Mouse (Mus musculus) midbrain, embryonic 13.5 days (tissue): Measurements from ENCODE around the gene Iqcj. TPM values are rescaled to one million over a fixed set of nuclear protein-coding genes. Genes with fewer than 3 reads are reported as not detected.

ENCODE experiments used
- ATAC-seq: fragments of 200-750 bp; cut with Nextera tagmentation; 2 replicates; pipeline ENCODE4 v1.8.0; 2017; ENCODE audit warnings: mild to moderate bottlenecking, moderate TSS enrichment, moderate library complexity
- H3K27ac ChIP-seq: fragments of 300-500 bp; sonication (generic); 2 replicates; pipeline ENCODE4 v1.5.1; 2015; ENCODE audit warnings: inconsistent platforms, mild to moderate bottlenecking, moderate library complexity
- H3K27me3 ChIP-seq: fragments of 300-500 bp; sonication (generic); 2 replicates; pipeline ENCODE4 v1.6.1; 2015; ENCODE audit warnings: mild to moderate bottlenecking, inconsistent platforms
- H3K36me3 ChIP-seq: fragments of 300-500 bp; sonication (generic); 2 replicates; pipeline ENCODE4 v1.6.1; 2015; ENCODE audit warnings: mild to moderate bottlenecking, inconsistent platforms
- H3K4me1 ChIP-seq: fragments of 300-500 bp; sonication (generic); replicated peaks from 2 replicates; pipeline ENCODE4 v1.6.1; 2015; ENCODE audit warnings: inconsistent platforms
- H3K4me2 ChIP-seq: fragments of 300-500 bp; sonication (generic); replicated peaks from 2 replicates; pipeline ENCODE4 v1.6.1; 2015; ENCODE audit warnings: moderate library complexity, mild to moderate bottlenecking, inconsistent platforms
- H3K4me3 ChIP-seq: fragments of 300-500 bp; sonication (generic); replicated peaks from 2 replicates; pipeline ENCODE4 v1.5.1; 2015; ENCODE audit warnings: mild to moderate bottlenecking, inconsistent platforms
- H3K9ac ChIP-seq: fragments of 300-500 bp; sonication (generic); replicated peaks from 2 replicates; pipeline ENCODE4 v1.6.1; 2015; ENCODE audit warnings: mild to moderate bottlenecking, inconsistent platforms
- H3K9me3 ChIP-seq: fragments of 300-500 bp; sonication (generic); 2 replicates; pipeline ENCODE4 v1.6.1; 2016; ENCODE audit warnings: mild to moderate bottlenecking, inconsistent platforms
- WGBS: fragments of 180-500 bp; shearing (Covaris S2); methylation state at CpG from one replicate; pipeline ENCODE4 v1.1.7; 2015; 5-methylcytosine and 5-hydroxymethylcytosine counted together
- polyA plus RNA-seq: library from polyadenylated mRNA; unstranded; fragments of >200 nt; fragmentation: Nextera tagmentation; extraction: Ambion mirVana; gene quantifications from 2 replicates; pipeline ENCODE4 v1.2.1, GENCODE M21; 2015

Iqcj gene
- polyA plus RNA-seq, 1 experiment from 2014 or later = 1.8 TPM

GRCm38 (mm10) chr3:68045475-68046416 is 153.7 kb downstream of the Iqcj start:
- no peaks in the 10 kb centered on the region for H3K36me3 ChIP-seq
- H3K27ac ChIP-seq = no peak overlapping the region
- H3K9me3 ChIP-seq = no peaks in the 10 kb centered on the region
- H3K9ac ChIP-seq = no peak overlapping the region
- H3K4me2 ChIP-seq = no peak overlapping the region
- peaks cover 13% of the 10 kb centered on the region; the same call in 1 of the 2 replicates for H3K4me1 ChIP-seq
- H3K27me3 ChIP-seq = peaks cover 2% of the 10 kb centered on the region; the same call in 1 of the 2 replicates
- 52% methylated on average over 9 of the region's 9 CpGs for WGBS
- ATAC-seq = peak; percentile 78
- H3K4me3 ChIP-seq = no peak overlapping the region

- Histone ChIP-seq H3K27ac (no peak overlapping the region), H3K4me2 (no peak overlapping the region), H3K4me3 (no peak overlapping the region), H3K4me1 (no peaks in the 10 kb centered on the region), H3K9ac (no peak overlapping the region), H3K36me3 (no peaks in the 10 kb centered on the region), H3K27me3 (0 out of 2 replicates have a peak, but pooled peaks cover 8% of the 10 kb centered on the region), H3K9me3 (no peaks in the 10 kb centered on the region)
- no peak for ATAC-seq
- WGBS = 48% methylated on average over 2 of the region's 2 CpGs
Observed at GRCm38 (mm10) chr3:68053538-68053937, 161.5 kb downstream of the Iqcj start.

DNA sequence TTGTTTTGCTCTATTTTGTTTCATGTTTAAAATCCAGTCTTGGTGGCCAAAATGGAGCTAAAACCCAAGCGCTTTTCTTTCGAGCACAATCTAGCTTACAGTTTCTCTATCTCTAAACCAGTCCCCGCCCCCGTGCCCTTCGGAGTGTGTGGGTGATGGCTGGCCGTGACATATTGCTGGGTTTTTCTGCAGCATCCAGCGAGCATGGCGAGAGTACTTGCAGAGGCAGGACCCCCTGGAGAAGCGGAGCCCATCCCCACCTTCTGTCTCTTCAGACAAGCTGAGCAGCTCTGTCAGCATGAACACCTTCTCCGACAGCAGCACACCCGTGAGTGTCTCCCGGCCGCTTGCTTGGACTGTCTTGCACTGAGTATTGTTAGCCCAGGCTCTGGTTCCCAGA is 163.1 kb downstream of the Iqcj start:
- Histone ChIP-seq H3K9me3 (no peaks in the 10 kb centered on the region), H3K27ac (no peak overlapping the region), H3K4me1 (no peaks in the 10 kb centered on the region), H3K4me2 (no peak overlapping the region), H3K9ac (no peak overlapping the region), H3K4me3 (no peak overlapping the region), H3K36me3 (no peaks in the 10 kb centered on the region), H3K27me3 (0 out of 2 replicates have a peak, but pooled peaks cover 8% of the 10 kb centered on the region)
- no peak for ATAC-seq
- WGBS = 71% methylated on average over 13 of the region's 13 CpGs

DNA sequence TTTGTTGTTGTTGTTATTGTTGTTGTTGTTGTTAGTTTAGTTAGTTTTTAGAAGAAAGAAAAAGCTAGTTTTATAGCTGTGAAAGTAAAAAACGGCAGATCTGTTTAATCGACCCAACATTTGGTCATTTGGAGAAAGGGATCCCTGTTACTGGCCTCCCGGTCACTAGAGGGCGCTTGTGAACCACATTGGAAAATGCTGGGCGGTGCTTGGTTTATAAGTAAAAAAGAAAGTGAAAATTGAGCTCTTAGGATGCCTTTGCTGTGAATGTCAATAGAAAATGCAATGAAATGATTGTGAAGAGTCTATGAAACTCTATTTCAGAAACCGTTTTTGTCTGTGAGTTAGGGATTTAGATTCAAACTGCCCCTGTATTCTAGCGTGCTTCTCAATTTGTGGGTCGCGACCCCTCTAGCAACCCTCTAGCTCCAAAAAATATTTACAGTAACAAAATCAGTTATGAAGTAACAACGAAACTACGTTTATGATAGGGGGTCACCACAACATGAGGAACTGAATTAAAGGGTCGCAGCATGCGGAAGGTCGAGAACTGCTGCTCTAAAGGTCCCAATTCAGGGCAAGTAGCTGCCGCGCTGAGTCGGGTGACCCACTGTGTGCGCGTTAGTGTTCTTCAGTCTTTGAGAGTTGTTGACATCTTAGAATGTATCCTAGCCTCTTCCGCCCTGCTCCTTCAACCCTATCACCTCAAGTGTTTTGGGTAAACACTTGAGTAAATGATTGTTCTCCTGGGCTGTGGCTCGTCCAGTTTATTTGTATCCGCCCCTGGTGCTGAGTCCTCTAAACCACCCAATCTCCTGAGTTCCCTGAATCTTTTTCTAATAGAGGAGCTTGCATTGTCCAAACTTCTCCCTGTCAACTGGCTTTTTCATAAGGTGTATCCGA is 164.6 kb downstream of the Iqcj start:
- Histone ChIP-seq H3K9me3 (no peaks in the 10 kb centered on the region), H3K9ac (no peak overlapping the region), H3K4me1 (no peaks in the 10 kb centered on the region), H3K27me3 (0 out of 2 replicates have a peak, but pooled peaks cover 8% of the 10 kb centered on the region), H3K4me3 (0 out of 2 replicates have a peak overlapping the region, but pooled peaks have one; percentile 6), H3K36me3 (no peaks in the 10 kb centered on the region), H3K27ac (no peak overlapping the region), H3K4me2 (peak overlapping the region; percentile 26; the same call in 1 of the 2 replicates)
- 61% methylated on average over 23 of the region's 23 CpGs for WGBS
- ATAC-seq = no peak

DNA sequence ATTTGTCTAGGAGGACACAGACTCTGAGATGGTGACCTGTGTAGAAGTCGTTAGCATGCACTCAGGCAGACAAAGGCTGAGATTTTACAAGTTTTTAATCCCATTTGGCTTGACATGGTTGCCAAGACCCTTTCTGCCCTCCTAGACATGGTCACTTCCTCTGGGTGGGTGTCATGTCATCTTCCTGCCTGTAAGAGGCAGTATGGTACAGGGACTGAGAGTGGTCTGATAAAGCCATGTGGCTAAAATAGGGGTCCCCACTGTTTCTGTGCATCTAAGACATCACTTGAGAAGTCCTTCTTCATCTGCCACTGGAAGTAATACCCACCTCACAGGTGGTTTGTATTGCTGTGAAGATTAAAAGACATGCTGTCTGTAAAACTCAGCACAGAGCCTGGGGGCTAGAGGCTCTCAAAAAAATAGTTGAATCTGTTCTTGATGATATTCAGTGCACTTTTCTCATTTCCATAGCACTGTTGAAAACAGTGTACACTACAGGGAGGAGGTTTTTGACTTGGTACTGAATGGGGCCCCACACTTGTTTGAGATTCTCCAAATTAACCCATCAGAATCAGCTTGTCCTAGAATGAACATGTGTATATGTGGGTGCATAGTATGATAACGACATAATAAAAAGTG is 167.3 kb downstream of the Iqcj start:
- peak; percentile 72 for ATAC-seq
- WGBS = 48% methylated on average over 2 of the region's 2 CpGs

GRCm38 (mm10) chr3:68064731-68065130 is 172.7 kb downstream of the Iqcj start, which contains the start of gene Schip1:
TSS of gene Schip1 (plus strand) at chr3:68064802.
- no peak for ATAC-seq
- H3K36me3 ChIP-seq = no peaks in the 10 kb centered on the region
- no peak within 1 kb of the TSS for H3K27ac ChIP-seq
- H3K27me3 ChIP-seq = no peaks in the 10 kb centered on the region
- H3K4me1 ChIP-seq = no peaks in the 10 kb centered on the region
- H3K9ac ChIP-seq = no peak within 1 kb of the TSS
- H3K4me2 ChIP-seq = no peak within 1 kb of the TSS
- no peaks in the 10 kb centered on the region for H3K9me3 ChIP-seq
- 44% methylated on average over 12 of the region's 12 CpGs for WGBS
- no peak within 1 kb of the TSS for H3K4me3 ChIP-seq

More for the DNA sequence above, 167.3 kb downstream of the Iqcj start:
- Histone ChIP-seq H3K9ac (no peak overlapping the region), H3K9me3 (no peaks in the 10 kb centered on the region), H3K4me3 (no peak overlapping the region), H3K4me2 (no peak overlapping the region), H3K27me3 (0 out of 2 replicates have a peak, but pooled peaks cover 8% of the 10 kb centered on the region), H3K4me1 (no peaks in the 10 kb centered on the region), H3K27ac (no peak overlapping the region), H3K36me3 (no peaks in the 10 kb centered on the region)

DNA sequence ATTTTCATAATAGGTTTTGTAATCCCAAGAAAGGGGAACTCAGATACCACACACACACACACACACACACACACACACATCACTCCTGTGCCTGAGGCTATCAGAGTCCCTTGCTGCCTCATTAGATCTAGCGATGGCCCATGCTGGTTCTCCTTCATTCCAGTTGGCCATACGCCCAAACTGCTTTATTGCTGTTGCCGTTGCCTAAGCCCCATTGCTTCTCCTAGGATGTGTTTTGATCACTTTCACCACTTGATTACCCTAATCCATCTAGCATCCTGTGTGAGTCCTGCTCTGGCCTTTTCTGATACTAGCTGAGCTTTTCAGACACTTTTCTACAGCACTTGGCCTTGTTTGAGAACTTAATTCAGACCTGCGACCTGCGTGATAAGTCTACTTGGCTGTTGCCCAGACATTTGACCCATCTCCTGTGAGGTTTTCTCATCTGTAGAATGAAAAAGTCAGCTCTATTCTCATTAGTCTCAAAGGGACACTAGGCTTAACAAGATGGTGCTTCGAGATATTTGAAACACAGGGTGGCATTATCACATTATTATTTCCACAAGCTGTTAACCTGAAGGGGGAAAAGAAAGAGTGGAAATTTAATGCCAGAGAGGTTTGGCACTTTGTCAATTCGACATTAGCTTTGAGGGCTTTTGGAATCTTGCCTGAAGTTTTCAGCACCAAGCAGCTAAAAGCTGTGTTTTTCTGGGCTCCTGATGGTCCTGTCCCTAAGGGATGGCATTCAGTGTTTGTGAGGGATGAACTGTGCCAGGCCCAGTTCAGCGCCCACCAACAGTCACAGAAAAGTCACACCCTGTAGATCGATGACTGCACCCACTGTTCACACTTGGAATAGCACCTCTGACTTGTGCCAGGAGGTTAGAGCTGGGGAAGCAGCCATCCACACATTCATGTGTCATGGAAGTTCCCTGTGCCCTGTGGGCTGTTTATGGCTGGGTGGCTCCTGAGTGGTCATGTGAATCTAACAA is 179.7 kb downstream of the Iqcj start:
- WGBS = 70% methylated on average over 9 of the region's 9 CpGs
- Histone ChIP-seq H3K27me3 (no peaks in the 10 kb centered on the region), H3K4me1 (peaks cover 4% of the 10 kb centered on the region; the same call in 1 of the 2 replicates), H3K4me3 (no peak overlapping the region), H3K36me3 (no peaks in the 10 kb centered on the region), H3K9ac (no peak overlapping the region), H3K4me2 (no peak overlapping the region), H3K27ac (no peak overlapping the region), H3K9me3 (no peaks in the 10 kb centered on the region)
- ATAC-seq = peak; percentile 45; the same call in 1 of the 2 replicates

DNA sequence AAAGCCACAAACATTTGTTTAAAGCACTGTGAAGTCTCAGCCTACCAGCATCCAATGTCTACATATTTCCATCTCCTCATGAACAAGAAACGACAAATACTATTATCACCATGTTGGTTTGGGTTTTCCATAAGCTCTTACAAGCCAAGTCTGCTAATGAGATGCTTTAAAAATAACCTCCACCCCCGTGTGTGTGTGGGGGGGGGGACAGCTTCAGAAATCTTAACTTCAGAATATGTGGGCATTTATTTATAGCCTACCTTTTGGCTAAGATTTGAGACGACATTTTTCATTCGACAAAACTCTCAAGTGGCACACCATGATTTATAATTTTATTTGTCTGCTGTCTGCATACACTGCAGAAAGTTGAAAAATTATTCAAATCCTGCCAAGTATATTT is 185.4 kb downstream of the Iqcj start:
- ATAC-seq = no peak
- H3K27me3 ChIP-seq = no peaks in the 10 kb centered on the region
- H3K4me3 ChIP-seq = no peak overlapping the region
- H3K27ac ChIP-seq = no peak overlapping the region
- H3K4me2 ChIP-seq = no peak overlapping the region
- no peaks in the 10 kb centered on the region for H3K9me3 ChIP-seq
- no peak overlapping the region for H3K9ac ChIP-seq
- no peaks in the 10 kb centered on the region for H3K36me3 ChIP-seq
- H3K4me1 ChIP-seq = no peaks in the 10 kb centered on the region
- WGBS = 81% methylated on average over 4 of the region's 4 CpGs

DNA sequence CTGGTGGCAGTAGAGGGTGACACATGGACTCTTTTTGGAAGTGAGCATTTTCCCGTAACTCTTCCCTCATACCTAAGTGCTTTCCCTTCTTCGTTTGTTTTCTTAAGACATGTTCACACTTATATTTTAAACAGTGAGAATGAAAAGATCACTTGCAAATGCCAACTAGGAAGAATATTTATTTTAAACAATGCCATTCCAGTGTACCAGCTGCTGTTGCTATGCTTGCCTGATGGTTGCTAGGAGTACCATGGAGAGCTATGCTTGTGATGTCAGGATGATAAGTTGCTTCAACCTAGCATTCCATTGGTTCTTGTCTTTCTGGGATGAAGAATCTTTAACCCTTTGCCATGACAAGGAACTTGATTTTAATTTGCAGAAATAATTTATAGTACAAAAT is 193.0 kb downstream of the Iqcj start:
- ATAC-seq = no peak
- WGBS = 81% methylated on average over 2 of the region's 2 CpGs
- H3K4me1 ChIP-seq = no peaks in the 10 kb centered on the region

DNA sequence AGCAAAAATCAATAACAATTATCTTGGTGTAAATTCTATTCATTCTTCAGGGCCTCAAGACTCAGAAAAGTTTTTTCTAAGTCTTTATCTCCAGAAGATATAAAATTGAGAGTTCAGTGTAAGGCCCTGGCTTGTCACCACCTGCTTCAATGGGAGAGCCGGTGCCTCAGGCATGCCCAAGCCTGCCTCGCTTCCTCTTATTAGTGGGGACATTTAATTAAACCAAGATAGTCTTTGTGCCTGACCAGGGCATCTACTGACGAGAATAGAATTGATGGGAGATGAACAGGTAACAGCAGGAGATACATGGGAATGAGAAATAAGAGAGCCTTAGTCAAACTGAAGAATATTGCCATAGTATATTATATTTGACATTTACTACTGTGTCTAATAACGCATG is 200.1 kb downstream of the Iqcj start:
- Histone ChIP-seq H3K27ac (no peak overlapping the region), H3K36me3 (no peaks in the 10 kb centered on the region), H3K4me2 (no peak overlapping the region), H3K9ac (no peak overlapping the region), H3K4me1 (no peaks in the 10 kb centered on the region), H3K4me3 (no peak overlapping the region), H3K9me3 (no peaks in the 10 kb centered on the region), H3K27me3 (no peaks in the 10 kb centered on the region)
- 82% methylated on average over 4 of the region's 4 CpGs for WGBS
- ATAC-seq = no peak

More for the DNA sequence above, 193.0 kb downstream of the Iqcj start:
- Histone ChIP-seq H3K9me3 (no peaks in the 10 kb centered on the region), H3K27ac (no peak overlapping the region), H3K9ac (no peak overlapping the region), H3K4me3 (no peak overlapping the region), H3K4me2 (no peak overlapping the region), H3K27me3 (no peaks in the 10 kb centered on the region), H3K36me3 (no peaks in the 10 kb centered on the region)
